ENCODE assay signal across 23 mouse cellular contexts in the genomic region with DNA sequence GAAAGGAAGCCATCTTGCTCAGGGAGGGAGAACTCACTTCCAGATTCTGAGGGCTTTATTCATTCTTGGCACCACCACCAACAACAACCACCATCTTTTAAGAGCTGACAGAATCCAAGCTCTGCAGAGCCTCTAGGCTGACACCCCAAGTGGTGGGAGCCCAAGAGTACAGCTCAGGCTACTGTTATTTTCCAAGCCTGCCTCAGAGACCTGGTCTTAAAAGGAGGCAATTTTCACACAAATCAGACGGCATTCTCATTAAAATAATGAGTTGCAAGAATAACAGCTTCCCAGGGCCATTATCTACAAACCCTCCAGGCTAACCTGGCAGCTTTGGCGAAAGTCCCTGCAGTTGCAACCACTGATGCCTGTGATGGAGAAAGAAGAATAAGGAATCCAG. TPM values are rescaled to one million over a fixed set of nuclear protein-coding genes. Genes with fewer than 3 reads are reported as not detected.
DNase-seq lines count a peak whose midpoint lies in the region; ATAC-seq lines count a peak whose summit lies in the region.
"Had no signal": no experiment of that assay in that cellular context is flagged by ENCODE, and none has a peak within 500 bp of the region (broad histone marks: within the 10 kb centered on the region; RNA-seq: fewer than 3 reads in every experiment).

No protein-coding gene starts in this region.

- H3K9me3 ChIP-seq in forebrain, embryonic 16.5 days (ENCODE audit: control insufficient read depth, low read length): no peaks in the 10 kb centered on the region
- no peaks in the 10 kb centered on the region for H3K9me3 ChIP-seq in forebrain, embryonic 10.5 days
- H3K9me3 ChIP-seq in neural tube, embryonic 14.5 days (ENCODE audit: control insufficient read depth, low read length): no peaks in the 10 kb centered on the region
- H3K9me3 ChIP-seq in limb, embryonic 13.5 days: no peaks in the 10 kb centered on the region
- H3K9me3 ChIP-seq: heart, embryonic 10.5 days; heart, embryonic 13.5 days; hindbrain, embryonic 12.5 days; hindbrain, embryonic 15.5 days had no signal

- peak; percentile 57; the same call in 1 of the 2 replicates for ATAC-seq in forebrain, embryonic 16.5 days
- ATAC-seq in neural tube, embryonic 14.5 days (ENCODE audit: low read depth): no peak
- peak; percentile 62 for ATAC-seq in limb, embryonic 13.5 days (ENCODE audit: low FRiP score, low read depth)
- ATAC-seq: activated CD4-positive, CD25-positive, alpha-beta regulatory T cell, adult 4 months; CD4-positive, CD25-positive, alpha-beta regulatory T cell, adult 4 months; intestine, postnatal 0 days had no signal

- H3K36me3 ChIP-seq in forebrain, embryonic 16.5 days (ENCODE audit: control insufficient read depth, insufficient read depth): no peaks in the 10 kb centered on the region
- no peaks in the 10 kb centered on the region for H3K36me3 ChIP-seq in forebrain, embryonic 10.5 days (replicated peaks)
- no peaks in the 10 kb centered on the region for H3K36me3 ChIP-seq in neural tube, embryonic 14.5 days (ENCODE audit: control insufficient read depth, insufficient read depth, low read length)
- H3K36me3 ChIP-seq in limb, embryonic 13.5 days: no peaks in the 10 kb centered on the region
- H3K36me3 ChIP-seq: heart, embryonic 10.5 days; heart, embryonic 13.5 days; hindbrain, embryonic 12.5 days; hindbrain, embryonic 15.5 days had no signal

- no peak overlapping the region for H3K27ac ChIP-seq in forebrain, embryonic 16.5 days (ENCODE audit: low read length)
- no peak overlapping the region for H3K27ac ChIP-seq in forebrain, embryonic 10.5 days
- no peak overlapping the region for H3K27ac ChIP-seq in neural tube, embryonic 14.5 days (ENCODE audit: low read depth, low read length)
- H3K27ac ChIP-seq in limb, embryonic 13.5 days: peak overlapping the region; percentile 55; the same call in 1 of the 2 replicates
- H3K27ac ChIP-seq: heart, adult 2 months; heart, embryonic 10.5 days; heart, embryonic 13.5 days; hindbrain, embryonic 12.5 days; hindbrain, embryonic 15.5 days had no signal

- no peak overlapping the region for H3K9ac ChIP-seq in forebrain, embryonic 16.5 days (replicated peaks; ENCODE audit: low read depth, low read length)
- H3K9ac ChIP-seq in neural tube, embryonic 14.5 days (replicated peaks; ENCODE audit: low read depth, low read length): 0 out of 2 replicates have a peak overlapping the region, but pooled peaks have one; percentile 7
- H3K9ac ChIP-seq in limb, embryonic 13.5 days: no peak overlapping the region
- H3K9ac ChIP-seq: heart, embryonic 13.5 days; hindbrain, embryonic 12.5 days; hindbrain, embryonic 15.5 days had no signal

- no peak overlapping the region for H3K4me3 ChIP-seq in forebrain, embryonic 16.5 days (replicated peaks; ENCODE audit: low read length)
- H3K4me3 ChIP-seq in forebrain, embryonic 10.5 days: no peak overlapping the region
- H3K4me3 ChIP-seq in neural tube, embryonic 14.5 days (ENCODE audit: low read depth, low read length): no peak overlapping the region
- no peak overlapping the region for H3K4me3 ChIP-seq in limb, embryonic 13.5 days
- H3K4me3 ChIP-seq: heart, adult 2 months; heart, embryonic 10.5 days; heart, embryonic 13.5 days; hindbrain, embryonic 12.5 days; hindbrain, embryonic 15.5 days had no signal

- peaks cover 3% of the 10 kb centered on the region; the same call in 1 of the 2 replicates for H3K4me1 ChIP-seq in forebrain, embryonic 16.5 days (replicated peaks; ENCODE audit: control insufficient read depth, insufficient read depth, low read length)
- H3K4me1 ChIP-seq in forebrain, embryonic 10.5 days: no peaks in the 10 kb centered on the region
- H3K4me1 ChIP-seq in neural tube, embryonic 14.5 days (ENCODE audit: control insufficient read depth, insufficient read depth, low read length): 0 out of 2 replicates have a peak, but pooled peaks cover 2% of the 10 kb centered on the region
- H3K4me1 ChIP-seq in limb, embryonic 13.5 days: peaks cover 5% of the 10 kb centered on the region; the same call in 1 of the 2 replicates
- H3K4me1 ChIP-seq: hindbrain, embryonic 12.5 days; hindbrain, embryonic 15.5 days had no signal

- WGBS in forebrain, embryonic 16.5 days: 13% methylated on average over 2 of the region's 2 CpGs
- WGBS in forebrain, embryonic 10.5 days: 80% methylated on average over 2 of the region's 2 CpGs
- 60% methylated on average over 2 of the region's 2 CpGs for WGBS in neural tube, embryonic 14.5 days
- 21% methylated on average over 2 of the region's 2 CpGs for WGBS in limb, embryonic 13.5 days

- H3K27me3 ChIP-seq in forebrain, embryonic 16.5 days (replicated peaks; ENCODE audit: control insufficient read depth, insufficient read depth, low read length): no peaks in the 10 kb centered on the region
- H3K27me3 ChIP-seq in forebrain, embryonic 10.5 days (ENCODE audit: poor library complexity, severe bottlenecking): no peaks in the 10 kb centered on the region
- H3K27me3 ChIP-seq in neural tube, embryonic 14.5 days (ENCODE audit: control insufficient read depth, insufficient read depth, low read length): no peaks in the 10 kb centered on the region
- no peaks in the 10 kb centered on the region for H3K27me3 ChIP-seq in limb, embryonic 13.5 days
- H3K27me3 ChIP-seq: heart, embryonic 13.5 days; hindbrain, embryonic 12.5 days; hindbrain, embryonic 15.5 days had no signal

- no peak overlapping the region for H3K4me2 ChIP-seq in forebrain, embryonic 16.5 days (ENCODE audit: low read length)
- H3K4me2 ChIP-seq in neural tube, embryonic 14.5 days (ENCODE audit: low read depth, low read length): no peak overlapping the region
- 0 out of 2 replicates have a peak overlapping the region, but pooled peaks have one; percentile 14 for H3K4me2 ChIP-seq in limb, embryonic 13.5 days (replicated peaks)
- H3K4me2 ChIP-seq: heart, embryonic 13.5 days; hindbrain, embryonic 12.5 days; hindbrain, embryonic 15.5 days had no signal

- no peak for DNase-seq in forebrain, embryonic 10.5 days (ENCODE audit: extremely low spot score, low spot score)
- no peak for DNase-seq in neural tube, embryonic 10.5 days (ENCODE audit: extremely low spot score, low spot score)
- no peak for DNase-seq in heart, postnatal 4 days
- DNase-seq in MN1 (ENCODE audit: low spot score): no peak
- DNase-seq: adrenal gland, adult 8-10 months; adrenal gland, postnatal 25 days; cerebellum, adult 18-20 months; cerebellum, adult 9-10 months; cerebellum, postnatal 14 days; gastrocnemius, postnatal 10 days; gastrocnemius, postnatal 36 days; heart, adult 2 months; heart, postnatal 14 days had no signal

RNA-seq across cellular contexts. Expression of a gene that starts 37.1 kb away (rescaled TPM):
- polyA plus RNA-seq in forebrain, embryonic 16.5 days (2015; fragmentation: Nextera tagmentation; extraction: Ambion mirVana): 37.5 and 38.0 TPM in 2 replicates
- polyA plus RNA-seq in forebrain, embryonic 10.5 days (2016; fragmentation: Nextera tagmentation; extraction: Ambion mirVana): 50.5 and 50.7 TPM in 2 replicates
- polyA plus RNA-seq in neural tube, embryonic 14.5 days (2014; fragmentation: Nextera tagmentation; extraction: Ambion mirVana): 60.8 and 75.4 TPM in 2 replicates
- polyA plus RNA-seq in limb, embryonic 13.5 days (2015; fragmentation: Nextera tagmentation; extraction: Ambion mirVana): 117 and 120 TPM in 2 replicates
- total RNA-seq in heart, postnatal 4 days (2021): 100 to 1,000 TPM; 111 to 115 TPM

RNA-seq across cellular contexts. Expression of a gene that starts 56.4 kb away (rescaled TPM):
- 12.5 and 15.7 TPM in 2 replicates for polyA plus RNA-seq in forebrain, embryonic 16.5 days (2015; fragmentation: Nextera tagmentation; extraction: Ambion mirVana)
- polyA plus RNA-seq in forebrain, embryonic 10.5 days (2016; fragmentation: Nextera tagmentation; extraction: Ambion mirVana): 2.1 and 2.4 TPM in 2 replicates
- 3.9 and 4.9 TPM in 2 replicates for polyA plus RNA-seq in neural tube, embryonic 14.5 days (2014; fragmentation: Nextera tagmentation; extraction: Ambion mirVana)
- polyA plus RNA-seq in limb, embryonic 13.5 days (2015; fragmentation: Nextera tagmentation; extraction: Ambion mirVana): 3.9 and 4.0 TPM in 2 replicates
- 10 to 100 TPM; 39.5 to 45.8 TPM for total RNA-seq in heart, postnatal 4 days (2021)
- polyA plus RNA-seq: activated CD4-positive, CD25-positive, alpha-beta regulatory T cell, adult 4 months; CD4-positive, CD25-positive, alpha-beta regulatory T cell, adult 4 months had no signal
